33 mouse cellular contexts compared by ENCODE assay signal in the genomic region with DNA sequence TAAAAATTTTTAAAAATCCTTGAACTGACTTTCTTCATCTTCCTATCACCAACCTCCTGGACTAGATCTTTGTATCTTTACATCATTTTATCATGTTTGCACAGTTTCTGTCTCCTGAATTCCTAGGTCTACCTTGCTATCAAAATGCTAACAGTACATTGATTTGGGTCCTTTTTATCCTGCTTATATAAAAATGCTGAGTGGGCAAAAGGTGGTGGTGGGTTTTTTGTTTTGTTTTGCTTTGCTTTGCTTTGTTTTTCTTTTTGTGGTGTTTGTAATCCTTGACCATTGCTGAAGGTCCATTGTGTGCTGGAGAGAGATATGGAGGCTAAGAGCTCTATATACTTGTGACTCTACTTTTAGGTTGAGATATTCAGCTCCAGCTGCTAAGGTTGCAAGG.
"Had no signal": no experiment of that assay in that cellular context is flagged by ENCODE, and none has a peak within 500 bp of the region (broad histone marks: within the 10 kb centered on the region; RNA-seq: fewer than 3 reads in every experiment).

No protein-coding gene starts in this region.

- DNase-seq: left cerebral cortex, postnatal 4 days; liver; liver, embryonic 13.5 days; liver, postnatal 0 days; lung, adult 18-20 months; lung, adult 2 months; lung, embryonic 14.5 days; lung, postnatal 10 days; lung, postnatal 14 days; lung, postnatal 36 days; lung, postnatal 4 days; midbrain, embryonic 14.5 days had no signal

- H3K36me3 ChIP-seq: limb, embryonic 10.5 days; limb, embryonic 12.5 days; limb, embryonic 13.5 days; limb, embryonic 15.5 days; liver, embryonic 12.5 days; liver, embryonic 13.5 days; liver, embryonic 15.5 days; lung, embryonic 15.5 days; midbrain, embryonic 10.5 days; midbrain, embryonic 12.5 days; midbrain, embryonic 13.5 days; midbrain, embryonic 15.5 days; neural tube, embryonic 12.5 days; neural tube, embryonic 13.5 days had no signal

- H3K4me2 ChIP-seq: limb, embryonic 12.5 days; limb, embryonic 13.5 days; limb, embryonic 15.5 days; liver, embryonic 11.5 days; liver, embryonic 12.5 days; liver, embryonic 13.5 days; liver, embryonic 15.5 days; lung, embryonic 14.5 days; lung, embryonic 15.5 days; midbrain, embryonic 11.5 days; midbrain, embryonic 12.5 days; midbrain, embryonic 13.5 days; midbrain, embryonic 15.5 days; neural tube, embryonic 12.5 days; neural tube, embryonic 13.5 days had no signal

- H3K4me1 ChIP-seq: limb, embryonic 10.5 days; limb, embryonic 12.5 days; limb, embryonic 13.5 days; limb, embryonic 15.5 days; liver, embryonic 12.5 days; liver, embryonic 13.5 days; liver, embryonic 15.5 days; lung, embryonic 15.5 days; midbrain, embryonic 10.5 days; midbrain, embryonic 12.5 days; midbrain, embryonic 13.5 days; midbrain, embryonic 15.5 days; neural tube, embryonic 12.5 days; neural tube, embryonic 13.5 days had no signal

- H3K9ac ChIP-seq: limb, embryonic 12.5 days; limb, embryonic 13.5 days; limb, embryonic 15.5 days; liver, embryonic 12.5 days; liver, embryonic 13.5 days; liver, embryonic 14.5 days; liver, embryonic 15.5 days; liver, postnatal 0 days; lung, embryonic 14.5 days; lung, embryonic 15.5 days; midbrain, embryonic 12.5 days; midbrain, embryonic 13.5 days; midbrain, embryonic 15.5 days; neural tube, embryonic 12.5 days; neural tube, embryonic 13.5 days had no signal

- H3K27me3 ChIP-seq: limb, embryonic 12.5 days; limb, embryonic 13.5 days; limb, embryonic 15.5 days; liver, embryonic 12.5 days; liver, embryonic 13.5 days; liver, embryonic 15.5 days; lung, embryonic 15.5 days; megakaryocyte, embryonic 14.5 days; midbrain, embryonic 12.5 days; midbrain, embryonic 13.5 days; midbrain, embryonic 15.5 days; neural tube, embryonic 12.5 days; neural tube, embryonic 13.5 days had no signal

- H3K4me3 ChIP-seq: limb, embryonic 10.5 days; limb, embryonic 12.5 days; limb, embryonic 13.5 days; limb, embryonic 15.5 days; liver, embryonic 12.5 days; liver, embryonic 13.5 days; liver, embryonic 15.5 days; lung, embryonic 15.5 days; megakaryocyte, embryonic 14.5 days; midbrain, embryonic 10.5 days; midbrain, embryonic 12.5 days; midbrain, embryonic 13.5 days; midbrain, embryonic 15.5 days; myocyte; neural tube, embryonic 12.5 days; neural tube, embryonic 13.5 days had no signal

- H3K27ac ChIP-seq: limb, embryonic 10.5 days; limb, embryonic 12.5 days; limb, embryonic 13.5 days; limb, embryonic 15.5 days; liver, embryonic 12.5 days; liver, embryonic 13.5 days; liver, embryonic 14.5 days; liver, embryonic 15.5 days; lung, embryonic 15.5 days; macrophage; midbrain, embryonic 10.5 days; midbrain, embryonic 12.5 days; midbrain, embryonic 13.5 days; midbrain, embryonic 15.5 days; neural tube, embryonic 12.5 days; neural tube, embryonic 13.5 days had no signal

- H3K9me3 ChIP-seq: limb, embryonic 10.5 days; limb, embryonic 12.5 days; limb, embryonic 13.5 days; limb, embryonic 15.5 days; liver, embryonic 13.5 days; liver, embryonic 15.5 days; lung, embryonic 15.5 days; megakaryocyte, embryonic 14.5 days; midbrain, embryonic 12.5 days; midbrain, embryonic 13.5 days; midbrain, embryonic 15.5 days; neural tube, embryonic 12.5 days; neural tube, embryonic 13.5 days had no signal

- ATAC-seq: liver, embryonic 12.5 days; liver, postnatal 0 days; lung, postnatal 0 days; midbrain, embryonic 13.5 days; midbrain, embryonic 15.5 days; midbrain, embryonic 16.5 days had no signal
